Mouse (Mus musculus): ENCODE measurements at regions not wholly inside any gene's neighbourhood (a gene's known extent, or its start where the extent isn't known, plus 50 kb on each side); places are given as distances from the start of the nearest gene placed in this dataset.

DNA sequence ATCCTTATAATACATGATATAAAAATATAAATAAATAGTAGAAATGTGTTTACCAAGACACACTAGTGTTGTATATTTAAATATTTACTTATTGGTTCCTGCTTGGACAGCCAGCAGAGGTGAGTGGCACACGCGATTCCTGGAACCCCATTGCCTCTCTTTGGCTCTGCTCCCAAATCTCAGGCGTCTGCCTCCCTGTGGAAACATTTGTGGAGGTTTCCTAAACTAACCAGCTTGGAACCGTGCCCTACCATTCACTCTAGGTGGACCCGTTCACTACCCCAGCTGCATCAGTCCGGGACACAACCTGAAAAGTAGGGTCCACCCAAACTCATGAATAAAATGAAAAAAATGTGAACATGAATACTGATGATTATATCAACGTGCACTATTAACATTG lies 404.0 kb upstream of the Defb41 start:
- intact Hi-C loops (cut with DNase I), result no loop called here

DNA sequence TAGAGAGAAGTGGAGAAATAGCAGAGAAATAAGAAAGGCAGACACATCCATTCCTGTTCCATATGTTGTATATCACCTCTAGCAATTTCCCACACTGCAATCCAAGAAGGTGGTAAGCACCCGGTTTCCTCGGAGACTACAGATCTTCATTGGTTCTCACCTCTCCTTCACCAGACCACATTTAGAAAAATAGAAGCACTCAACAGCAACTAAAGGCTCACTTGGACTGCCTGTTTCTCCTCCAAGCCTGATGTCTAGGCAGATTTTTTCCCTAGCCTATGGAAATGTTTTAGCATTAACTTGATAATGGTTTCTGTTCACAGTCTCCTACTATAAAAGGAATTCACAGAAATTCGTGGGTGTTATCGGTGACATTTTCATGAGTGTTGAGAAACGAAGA lies 403.3 kb upstream of the Defb41 start:
- intact Hi-C loops (cut with DNase I), result no loop called here
- no peak for DNase-seq

More for the DNA sequence above, 404.0 kb upstream of the Defb41 start:
- peak; percentile 6 for DNase-seq

- no peak for DNase-seq
- intact Hi-C loops (cut with DNase I), result no loop called here
Observed at GRCm38 (mm10) chr1:18640858-18641257, 375.9 kb upstream of the Defb41 start.

- intact Hi-C loops (cut with DNase I), result no loop called here
Observed at GRCm38 (mm10) chr1:18639460-18640300, 374.7 kb upstream of the Defb41 start.

DNA sequence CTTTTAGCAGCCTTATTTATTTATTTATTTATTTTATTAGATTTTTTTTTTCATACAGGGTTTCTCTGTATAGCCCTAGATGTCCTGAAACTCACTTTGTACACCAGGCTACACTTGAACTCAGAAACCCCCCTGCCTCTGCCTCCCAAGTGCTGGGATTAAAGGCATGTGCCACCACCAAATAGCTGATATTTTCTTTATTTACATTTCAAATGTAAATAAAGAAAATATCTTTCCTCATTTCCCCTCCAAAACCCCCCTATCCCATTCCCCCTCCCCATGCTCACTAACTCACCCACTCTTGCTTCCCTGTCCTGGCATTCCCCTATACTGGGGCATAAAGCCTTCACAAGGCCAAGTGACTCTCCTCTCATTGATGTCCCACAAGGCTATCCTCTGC lies 372.4 kb upstream of the Defb41 start:
- no peak for DNase-seq
- intact Hi-C loops (cut with DNase I), result no loop called here

More at GRCm38 (mm10) chr1:18639460-18640300, 374.7 kb upstream of the Defb41 start:
- DNase-seq, result no peak

DNA sequence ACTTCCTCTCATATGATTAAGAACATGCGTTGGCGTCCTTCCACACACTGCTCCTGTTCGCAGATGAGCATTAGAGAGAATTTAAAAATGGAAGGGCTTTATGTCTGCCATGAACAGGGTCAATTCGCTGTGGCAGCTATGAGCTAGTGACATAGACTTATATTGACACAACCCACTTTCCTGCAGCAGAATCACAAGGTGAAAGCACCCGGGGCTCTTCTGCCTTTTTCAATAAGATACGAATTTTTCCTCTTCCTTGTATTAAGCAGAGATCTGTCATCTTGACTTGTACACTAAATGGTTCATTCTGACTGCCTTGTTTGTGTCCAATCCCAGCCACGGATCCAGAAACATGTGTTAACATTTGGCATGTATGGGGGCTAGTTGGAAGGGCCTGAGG lies 345.3 kb upstream of the Defb41 start:
- DNase-seq, result no peak
- intact Hi-C loops (cut with DNase I), result no loop called here

GRCm38 (mm10) chr1:18599864-18600263 lies 334.9 kb upstream of the Defb41 start:
- intact Hi-C loops (cut with DNase I), result no loop called here
- no peak for DNase-seq

DNA sequence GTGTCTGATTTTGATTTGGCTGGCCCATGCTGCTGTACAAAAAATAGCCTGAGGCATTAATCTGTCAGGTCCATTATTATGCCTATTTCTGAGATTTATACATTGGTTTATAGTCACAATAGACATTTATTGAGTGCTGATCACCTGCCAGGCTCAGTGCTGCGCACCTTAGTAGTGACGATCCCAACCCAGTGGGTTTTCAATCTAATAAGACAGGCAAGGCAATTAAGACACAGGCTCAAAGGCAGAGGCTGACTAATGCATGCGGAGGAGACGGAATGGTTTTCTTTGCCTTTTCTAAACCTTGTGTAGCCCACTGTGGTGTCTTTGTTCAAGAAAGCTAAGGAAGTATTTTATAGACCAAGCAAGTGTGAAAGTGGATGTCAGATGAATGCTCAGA lies 334.0 kb upstream of the Defb41 start:
- intact Hi-C loops (cut with DNase I), result no loop called here
- DNase-seq, result no peak

DNA sequence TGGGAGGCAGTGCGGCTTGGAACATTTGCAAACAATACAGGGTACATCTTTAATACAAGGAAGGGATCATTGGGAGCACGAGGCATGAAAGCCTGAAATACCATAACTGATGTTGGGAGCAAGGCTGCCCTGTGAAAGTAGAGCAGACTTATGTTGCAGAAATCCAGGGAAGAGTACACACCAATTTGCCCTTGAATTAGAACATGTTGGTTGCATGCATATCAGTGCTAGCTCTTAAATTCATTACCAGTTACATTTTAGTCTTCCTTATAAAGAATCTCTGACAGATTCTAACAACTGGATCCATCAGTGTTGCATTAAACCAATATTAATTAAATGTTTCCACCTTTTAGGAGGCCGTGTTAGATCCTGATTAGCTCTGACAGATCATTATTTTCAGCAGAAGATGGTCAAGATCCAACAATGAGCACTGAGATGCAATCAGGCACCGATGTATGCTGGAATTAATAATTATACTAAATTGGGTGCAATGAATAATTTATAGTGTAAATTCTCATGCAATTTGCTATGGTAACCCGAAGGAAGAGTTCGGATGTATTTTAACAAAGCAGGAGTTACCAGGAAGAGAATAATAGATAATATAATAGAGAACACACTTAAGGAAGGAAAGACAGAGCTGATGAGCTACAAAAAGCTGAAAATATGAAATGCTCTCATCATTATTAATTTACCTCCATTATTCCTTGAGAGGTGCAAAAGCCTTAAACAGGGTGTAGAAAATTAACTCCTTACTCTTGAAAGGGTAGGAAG lies 318.6 kb upstream of the Defb41 start:
- intact Hi-C loops (cut with DNase I), result no loop called here
- no peak for DNase-seq

DNA sequence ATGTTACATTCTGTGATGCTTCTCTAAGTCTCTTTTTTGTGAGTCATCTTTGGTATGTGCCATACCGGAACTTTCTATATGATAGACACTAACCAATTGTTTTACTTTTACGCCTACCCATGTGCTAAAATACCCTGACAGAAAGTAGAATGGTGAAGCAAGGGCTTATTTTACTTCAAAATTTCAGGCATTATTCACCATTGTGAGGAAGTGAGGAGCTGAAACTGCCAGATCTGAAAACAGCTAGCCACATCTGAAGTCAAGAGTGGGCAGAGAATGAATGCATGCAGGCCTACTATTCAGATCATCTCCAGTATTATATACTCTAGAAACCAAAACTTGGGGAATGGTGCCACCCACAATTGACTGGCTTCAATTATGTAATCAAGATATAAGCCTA lies 313.7 kb upstream of the Defb41 start:
- intact Hi-C loops (cut with DNase I), result no loop called here
- no peak for DNase-seq

GRCm38 (mm10) chr1:18567086-18567485 lies 302.1 kb upstream of the Defb41 start:
- intact Hi-C loops (cut with DNase I), result no loop called here
- DNase-seq, result no peak

DNA sequence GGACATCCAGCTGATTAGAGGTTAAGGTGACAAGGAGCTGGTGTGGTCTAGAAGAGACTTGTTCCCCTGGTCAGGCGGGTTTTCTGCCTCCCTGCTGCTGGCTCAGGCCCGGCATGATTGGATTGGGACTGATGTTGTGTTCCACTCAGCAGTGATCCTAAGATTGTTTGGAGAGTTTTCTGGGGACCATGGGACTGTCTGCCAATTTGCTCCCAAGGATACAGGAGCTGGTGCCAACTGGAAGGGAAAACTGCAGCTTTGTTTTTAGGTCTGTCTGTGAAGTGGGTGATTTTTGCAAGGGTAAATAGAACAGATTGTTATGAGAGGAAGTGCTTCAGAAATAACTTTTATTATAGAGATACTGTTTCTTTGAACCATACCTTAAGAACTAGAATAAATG lies 286.3 kb upstream of the Defb41 start:
- intact Hi-C loops (cut with DNase I), result loop anchor here (5.0 kb wide), 1 partner anchor 606 kb away; no protein-coding TSS in a partner anchor

GRCm38 (mm10) chr1:18531702-18532101 lies 266.8 kb upstream of the Defb41 start:
- no peak for DNase-seq
- intact Hi-C loops (cut with DNase I), result no loop called here

More for the DNA sequence above, 286.3 kb upstream of the Defb41 start:
- DNase-seq, result no peak

GRCm38 (mm10) chr1:18524485-18524884 lies 259.5 kb upstream of the Defb41 start:
- intact Hi-C loops (cut with DNase I), result no loop called here
- no peak for DNase-seq

GRCm38 (mm10) chr1:18522902-18523301 lies 258.0 kb upstream of the Defb41 start:
- intact Hi-C loops (cut with DNase I), result no loop called here

GRCm38 (mm10) chr1:18512764-18513163 lies 247.8 kb upstream of the Defb41 start:
- intact Hi-C loops (cut with DNase I), result no loop called here
- no peak for DNase-seq

More at GRCm38 (mm10) chr1:18522902-18523301, 258.0 kb upstream of the Defb41 start:
- DNase-seq, result no peak

DNA sequence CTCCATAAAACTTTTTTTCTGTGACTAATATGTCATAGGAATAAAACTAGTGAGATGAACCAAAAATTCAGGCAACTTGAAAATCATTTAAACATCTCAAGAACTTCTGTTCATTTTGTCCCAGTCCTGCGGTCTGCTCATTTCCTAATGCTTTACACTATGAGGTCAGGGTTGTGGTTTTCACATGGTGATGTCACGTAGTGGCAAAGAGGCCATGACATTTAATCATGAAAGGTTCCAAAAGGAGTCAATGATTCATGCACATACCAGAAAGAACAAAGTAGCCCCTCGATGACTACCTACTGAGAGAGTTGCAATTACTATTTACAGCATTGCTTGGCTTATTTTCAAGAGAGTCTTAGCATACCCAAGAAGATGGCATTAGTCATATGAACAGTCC lies 233.6 kb upstream of the Defb41 start:
- no peak for DNase-seq
- intact Hi-C loops (cut with DNase I), result no loop called here

DNA sequence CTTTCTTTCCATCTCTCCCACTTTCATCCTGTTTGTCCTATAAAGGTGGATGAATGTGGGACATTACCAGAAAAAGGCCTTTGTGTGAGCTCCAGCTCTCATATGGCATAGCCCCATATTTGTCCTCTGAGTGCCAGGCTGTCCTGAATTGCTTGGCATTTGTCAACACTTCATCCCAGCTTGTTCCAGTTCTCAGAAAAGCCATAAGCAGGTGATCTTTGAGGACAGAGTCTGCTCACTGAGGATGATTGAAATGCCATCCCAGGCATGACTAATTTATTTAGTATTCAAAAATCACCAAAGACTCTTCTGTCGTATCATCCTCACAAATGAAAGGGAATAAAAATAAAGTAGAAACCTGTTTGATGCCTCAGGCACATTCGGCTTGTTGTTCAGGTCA lies 203.6 kb upstream of the Defb41 start:
- no peak for DNase-seq
- intact Hi-C loops (cut with DNase I), result no loop called here

DNA sequence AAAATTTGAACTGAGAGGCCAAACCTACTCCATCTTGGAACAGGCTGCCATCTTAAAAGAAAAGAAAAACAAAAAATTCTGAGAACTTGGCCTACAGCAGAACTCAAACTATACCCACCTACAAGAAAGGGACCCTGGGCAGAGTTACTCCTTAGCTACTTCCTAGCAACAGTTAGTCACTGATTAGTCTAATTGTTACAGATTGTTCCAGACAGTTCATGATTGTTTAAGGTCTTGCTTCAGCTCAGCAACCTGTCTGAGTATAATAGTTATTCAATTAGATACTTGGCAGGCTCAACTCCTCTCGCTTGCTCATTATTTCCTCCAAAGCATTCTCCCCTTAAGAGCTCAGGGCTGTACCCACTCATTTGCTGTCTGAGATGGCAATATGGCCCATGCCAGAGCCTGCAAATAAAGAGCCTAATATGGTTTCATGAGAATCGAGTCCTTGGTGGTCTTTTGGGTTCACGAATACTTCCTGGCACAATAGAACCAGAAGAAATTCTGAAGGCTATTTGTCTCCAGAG lies 200.4 kb upstream of the Defb41 start:
- DNase-seq, result no peak
- intact Hi-C loops (cut with DNase I), result no loop called here

DNA sequence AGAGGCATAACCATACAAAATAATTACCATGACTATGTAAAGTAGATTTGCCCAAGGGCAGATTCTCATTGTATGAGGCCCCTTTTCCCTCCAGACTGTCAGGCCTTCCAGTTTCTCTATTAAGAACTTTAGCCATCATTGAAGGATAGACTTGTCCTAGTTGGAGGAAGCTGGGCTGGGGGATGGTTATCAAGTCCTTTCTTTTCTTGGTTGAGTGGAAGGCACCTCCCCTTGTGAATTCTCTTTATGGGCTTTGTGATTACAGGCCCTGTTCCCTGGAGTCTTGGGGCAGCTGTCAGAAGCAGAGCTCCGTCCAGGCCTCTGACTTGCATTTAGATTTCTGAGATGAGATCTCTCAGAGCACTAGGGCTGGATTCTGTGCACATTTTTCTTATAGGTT lies 198.3 kb upstream of the Defb41 start:
- DNase-seq, result peak; percentile 17
- intact Hi-C loops (cut with DNase I), result no loop called here

- intact Hi-C loops (cut with DNase I), result no loop called here
- no peak for DNase-seq
Observed at GRCm38 (mm10) chr1:18416297-18416732, 151.4 kb upstream of the Defb41 start.

DNA sequence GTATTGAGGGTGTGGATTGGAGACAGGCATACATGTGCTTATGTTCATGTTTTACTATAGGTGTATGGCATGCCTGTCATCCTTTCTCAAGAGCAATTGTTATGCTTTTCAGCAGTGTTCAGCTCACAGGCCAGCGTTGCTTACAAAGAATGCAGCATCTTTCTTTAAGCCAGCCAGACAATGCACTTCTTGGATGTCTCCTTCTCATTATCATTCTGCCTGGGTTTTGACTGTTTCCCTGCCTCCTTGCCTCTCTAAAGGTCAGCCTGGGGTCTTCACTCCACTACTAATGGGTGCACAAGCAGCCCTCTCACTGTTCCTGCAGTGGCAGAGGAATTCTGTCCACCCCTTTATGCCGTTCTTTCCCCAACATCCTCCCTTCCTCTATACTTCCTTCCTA lies 150.9 kb upstream of the Defb41 start:
- no peak for DNase-seq
- intact Hi-C loops (cut with DNase I), result no loop called here
